In the genomic region with DNA sequence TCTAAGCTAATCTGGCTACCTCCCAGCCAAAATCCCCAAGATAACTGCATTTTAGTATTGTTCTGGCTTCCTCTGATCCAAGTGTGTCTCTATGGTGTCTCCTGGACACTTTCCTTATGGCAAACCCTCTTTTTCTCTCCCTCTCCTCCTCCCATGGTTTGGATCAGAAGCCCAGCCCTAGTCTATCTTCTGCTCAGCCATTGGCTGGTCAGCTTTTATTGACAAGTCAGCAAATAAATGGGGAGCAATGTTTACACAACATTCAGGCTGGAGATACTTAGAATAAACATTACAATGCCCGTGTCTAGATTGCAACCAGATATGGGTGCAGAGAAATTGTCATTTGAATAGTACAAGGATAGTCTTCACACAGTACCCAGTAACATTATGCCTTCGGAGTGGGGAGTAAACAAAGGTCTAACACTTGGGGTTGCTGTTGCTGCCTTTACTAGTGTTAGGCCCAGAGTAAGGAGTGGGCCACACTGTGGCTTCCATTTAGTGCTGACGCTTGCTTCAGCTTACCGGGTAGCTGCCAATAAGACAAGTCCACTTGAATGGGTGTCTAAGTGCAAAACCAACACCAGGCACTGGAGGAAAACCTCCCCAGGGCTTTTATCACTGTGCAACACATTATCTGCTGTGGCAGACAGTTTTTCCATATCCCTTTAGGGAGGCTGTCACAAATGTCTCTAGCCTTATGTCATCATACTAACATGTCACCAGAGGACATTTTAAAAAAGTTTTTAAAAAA, we compare ENCODE assay signal across 1 mouse cellular context.
A peak's percentile ranks its signal among the peaks of the same experiment; 100 is the strongest.
TF ChIP-seq lines count a peak whose summit lies in the region.

No protein-coding gene starts in this region.

TF ChIP-seq in MEL, 35 proteins besides CTCF, POLR2A, EP300 and RAD21 (continued from another document):
- TF ChIP-seq BHLHE40 (IDR thresholded peaks at IDR 0.05; ENCODE audit: borderline replicate concordance, low read depth, low read length), result no peak
- TF ChIP-seq SMC3 (IDR thresholded peaks at IDR 0.05; ENCODE audit: low read depth, low read length), result peak; percentile 6; the same call in 1 of the 2 replicates
- TF ChIP-seq MAFK (IDR thresholded peaks at IDR 0.05; ENCODE audit: borderline replicate concordance, low read depth, low read length), result peak; percentile 77; the same call in 1 of the 2 replicates
- peak; percentile 47; the same call in 1 of the 2 replicates for TF ChIP-seq HCFC1 (IDR thresholded peaks at IDR 0.05; ENCODE audit: low read depth, low read length)
- 0 out of 2 replicates have a peak, but pooled peaks have one; percentile 33 for TF ChIP-seq KAT2A (conservative IDR thresholded peaks at IDR 0.05; ENCODE audit: low read depth, low read length)
- TF ChIP-seq CHD2 (IDR thresholded peaks at IDR 0.05; ENCODE audit: low read length), result no peak
- TF ChIP-seq SIN3A (IDR thresholded peaks at IDR 0.05; ENCODE audit: low read length), result peak; percentile 86; the same call in 1 of the 2 replicates
- TF ChIP-seq USF1 (IDR thresholded peaks at IDR 0.05; ENCODE audit: low read depth, low read length), result no peak
- no peak for TF ChIP-seq MYC (IDR thresholded peaks at IDR 0.05; ENCODE audit: low read depth, low read length)
- no peak for TF ChIP-seq ZMIZ1 (IDR thresholded peaks at IDR 0.05; ENCODE audit: low read depth, low read length)
- TF ChIP-seq MAZ (IDR thresholded peaks at IDR 0.05; ENCODE audit: low read depth, low read length), result peak; percentile 51; the same call in 1 of the 2 replicates
- peak; percentile 81 for TF ChIP-seq RCOR1 (IDR thresholded peaks at IDR 0.05; ENCODE audit: low read depth, low read length)
- TF ChIP-seq MEF2A (IDR thresholded peaks at IDR 0.05; ENCODE audit: extremely low read depth, insufficient replicate concordance, low read depth, low read length, poor library complexity, severe bottlenecking), result no peak
- TF ChIP-seq NELFE (IDR thresholded peaks at IDR 0.05; ENCODE audit: low read depth, low read length), result no peak
- TF ChIP-seq ZC3H11A (IDR thresholded peaks at IDR 0.05; ENCODE audit: low read depth, low read length), result no peak
- no peak for TF ChIP-seq GABPA (IDR thresholded peaks at IDR 0.05; ENCODE audit: low read depth, low read length)
- no peak for TF ChIP-seq POLR2AphosphoS5 (IDR thresholded peaks at IDR 0.05; ENCODE audit: borderline replicate concordance, low read depth, low read length)
- TF ChIP-seq MAX (IDR thresholded peaks at IDR 0.05; ENCODE audit: low read length), result no peak
- TF ChIP-seq TAL1 (IDR thresholded peaks at IDR 0.05; ENCODE audit: low read length), result peak; percentile 79
- no peak for TF ChIP-seq UBTF (IDR thresholded peaks at IDR 0.05; ENCODE audit: borderline replicate concordance, insufficient read depth, low read depth, low read length)
- peak; percentile 41; the same call in 1 of the 2 replicates for TF ChIP-seq MYB (IDR thresholded peaks at IDR 0.05; ENCODE audit: low read depth, low read length)
- peak; percentile 95 for TF ChIP-seq ETS1 (IDR thresholded peaks at IDR 0.05; ENCODE audit: low read depth, low read length)
- no peak for TF ChIP-seq E2F4 (IDR thresholded peaks at IDR 0.05; ENCODE audit: borderline replicate concordance, low read depth, low read length)
- peak; percentile 52; the same call in 1 of the 2 replicates for TF ChIP-seq JUND (IDR thresholded peaks at IDR 0.05; ENCODE audit: low read depth, low read length)
- TF ChIP-seq MXI1 (IDR thresholded peaks at IDR 0.05; ENCODE audit: low read depth, low read length), result peak; percentile 72
- 0 out of 2 replicates have a peak, but pooled peaks have one; percentile 34 for TF ChIP-seq ELF1 (IDR thresholded peaks at IDR 0.05; ENCODE audit: low read depth, low read length)
- no peak for TF ChIP-seq USF2 (IDR thresholded peaks at IDR 0.05; ENCODE audit: borderline replicate concordance in 1 of 2, insufficient read depth in 1 of 2, low read depth in 1 of 2, low read length in 2 of 2)
- TF ChIP-seq NRF1 (IDR thresholded peaks at IDR 0.05; ENCODE audit: insufficient read depth, low read depth, low read length, poor library complexity, severe bottlenecking), result no peak
